Mouse (Mus musculus): ENCODE measurements at regions not wholly inside any gene's neighbourhood (a gene's known extent, or its start where the extent isn't known, plus 50 kb on each side); places are given as distances from the start of the nearest gene placed in this dataset.

- no peak for TF ChIP-seq CTCF (IDR thresholded peaks at IDR 0.05; ENCODE audit: low read depth, low read length)
- TF ChIP-seq TAL1 (conservative IDR thresholded peaks at IDR 0.05; ENCODE audit: low read depth, low read length) = no peak
- no peak for TF ChIP-seq GATA1 (IDR thresholded peaks at IDR 0.05; ENCODE audit: borderline replicate concordance, low read length)
Measured at GRCm38 (mm10) chr2:138859121-138859520, 602.8 kb downstream of the Btbd3 start.

Data from G1E (cell line).